Mouse (Mus musculus): Measurements from ENCODE around the gene Sult6b2.

Gene Sult6b2

DNA sequence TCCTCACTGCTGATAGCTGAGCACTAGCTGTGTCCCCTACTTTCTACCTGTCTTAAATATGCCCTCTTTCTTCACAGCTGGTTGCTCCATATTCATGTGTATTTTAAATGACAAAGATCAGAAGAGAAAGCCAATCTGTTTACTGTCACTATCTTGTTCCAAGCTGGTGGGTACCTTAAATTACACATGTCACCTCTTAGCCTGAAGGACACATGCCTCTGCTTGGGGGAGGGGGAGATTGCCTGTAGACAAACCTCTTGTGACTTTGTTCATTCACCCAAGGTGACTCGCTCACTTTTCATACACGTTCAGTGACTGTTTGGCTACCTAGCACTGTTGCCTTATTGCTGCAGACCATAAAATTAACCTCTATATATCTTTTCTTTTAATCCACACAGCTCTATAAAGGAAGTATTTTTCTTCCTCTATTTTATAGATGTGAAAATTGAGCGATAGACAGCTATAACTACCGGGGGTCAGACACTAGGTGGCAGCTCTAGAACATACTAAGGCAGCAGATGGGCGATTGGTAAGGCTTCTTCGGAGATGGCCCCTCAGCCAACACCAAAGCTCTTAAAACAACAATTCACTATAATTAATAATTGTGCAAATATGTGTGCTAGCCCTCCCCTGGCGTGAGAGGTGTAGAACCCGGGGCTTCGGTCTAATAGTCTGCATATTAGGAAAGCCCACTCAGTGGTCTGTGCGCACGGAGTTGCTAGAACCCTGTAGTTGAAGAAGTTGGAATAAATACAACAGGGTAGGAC lies 25.1 kb downstream of the Sult6b2 start:
- DNase-seq (ENCODE audit: low spot score in 2 of 2) = no peak

DNA sequence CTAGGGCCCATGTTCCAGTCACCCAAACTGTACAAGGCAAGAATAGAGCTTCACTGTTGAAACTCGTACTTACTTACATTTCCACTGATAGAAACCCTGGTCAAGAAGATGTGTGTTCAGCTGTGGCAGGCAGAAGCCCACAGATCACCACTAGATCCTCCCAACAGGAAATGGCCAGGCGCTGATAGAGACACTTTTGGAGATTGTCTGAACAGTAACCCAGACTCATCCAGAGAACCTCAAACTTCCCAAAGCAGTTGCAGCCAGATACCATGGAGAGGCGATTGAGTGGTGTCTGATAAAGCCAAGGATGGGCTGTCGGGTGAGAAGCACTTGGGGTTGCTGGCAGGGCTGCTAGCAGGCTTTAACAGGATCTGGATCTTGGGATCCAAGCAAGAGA lies 27.4 kb downstream of the Sult6b2 start:
- DNase-seq (ENCODE audit: low spot score in 2 of 2) = no peak

DNA sequence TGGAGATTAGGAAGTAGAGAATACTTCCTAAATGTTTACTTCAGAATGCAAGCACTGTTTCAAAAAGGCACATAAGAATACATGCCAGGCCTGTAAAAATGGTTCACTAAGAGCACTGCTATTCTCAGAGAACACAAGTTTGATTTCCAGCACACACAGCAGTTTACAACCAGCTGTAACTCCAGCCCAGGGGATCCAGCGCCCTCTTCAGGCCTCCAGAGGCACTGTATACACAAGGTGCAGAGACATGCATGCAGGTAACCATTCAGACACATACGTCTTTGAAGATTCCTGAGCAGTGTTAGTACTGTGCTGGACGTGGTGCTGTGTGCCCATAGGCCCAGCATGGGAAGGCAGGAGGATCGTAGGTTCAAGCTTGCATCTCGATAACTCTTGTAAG lies 30.7 kb downstream of the Sult6b2 start:
- DNase-seq (ENCODE audit: low spot score in 2 of 2) = no peak

DNA sequence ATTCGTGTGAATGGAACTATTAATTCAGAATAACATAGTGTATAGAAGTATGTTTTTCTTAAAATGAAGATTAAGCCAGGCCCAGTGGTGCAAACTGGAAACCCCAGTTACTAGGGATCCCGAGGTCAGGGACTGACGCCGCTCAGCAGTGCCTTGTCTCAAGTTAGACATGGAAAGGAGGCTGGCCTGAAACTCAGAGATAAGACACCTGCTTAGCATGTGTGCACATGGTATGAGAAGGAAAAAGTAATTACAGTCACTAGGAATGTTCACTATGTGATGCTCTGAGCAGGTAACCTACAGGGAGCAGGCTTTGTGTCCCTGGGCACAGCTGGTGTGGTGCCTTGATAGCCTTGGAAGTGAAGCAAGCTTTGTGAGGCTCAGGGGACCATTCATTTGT lies 32.7 kb downstream of the Sult6b2 start:
- no peak for DNase-seq (ENCODE audit: low spot score in 2 of 2)

DNA sequence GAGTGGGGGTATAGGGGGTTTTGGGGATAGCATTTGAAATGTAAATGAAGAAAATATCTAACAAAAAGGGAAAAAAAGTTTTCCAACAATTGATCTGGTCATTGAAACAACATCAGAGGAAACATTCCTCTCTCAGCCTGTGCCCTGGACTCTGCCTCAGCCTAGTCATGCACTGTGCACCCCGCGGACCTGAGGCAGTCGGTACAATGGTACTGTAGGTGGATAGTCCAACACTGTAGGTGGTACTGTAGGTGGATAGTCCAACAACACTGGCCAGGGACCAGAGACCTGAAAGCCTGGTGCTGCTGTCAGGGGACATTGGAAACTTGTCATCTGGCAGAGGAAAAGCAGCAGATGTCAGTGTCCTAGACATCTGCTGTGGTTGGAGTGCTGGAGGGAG lies 34.4 kb downstream of the Sult6b2 start:
- no peak for DNase-seq (ENCODE audit: low spot score in 2 of 2)

DNA sequence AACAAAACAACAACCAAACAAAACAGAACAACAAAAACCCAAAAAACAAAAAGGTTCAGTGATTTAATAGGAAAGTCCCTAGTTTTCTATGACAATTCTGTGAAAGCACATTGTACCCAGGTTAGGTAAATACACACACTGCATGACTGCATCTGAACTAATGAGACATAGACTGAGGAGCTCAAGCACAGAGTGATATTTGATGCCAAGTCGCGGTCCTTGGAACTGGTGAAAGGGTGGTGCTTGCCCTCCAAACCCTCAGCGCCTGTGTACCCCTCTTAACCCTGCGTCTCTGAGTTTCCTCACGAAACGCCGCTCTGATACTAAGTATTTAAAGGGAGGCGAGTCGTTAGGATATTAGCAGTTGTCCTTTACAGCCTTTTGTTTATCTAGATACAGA lies 37.0 kb downstream of the Sult6b2 start:
- no peak for DNase-seq (ENCODE audit: low spot score in 2 of 2)

DNA sequence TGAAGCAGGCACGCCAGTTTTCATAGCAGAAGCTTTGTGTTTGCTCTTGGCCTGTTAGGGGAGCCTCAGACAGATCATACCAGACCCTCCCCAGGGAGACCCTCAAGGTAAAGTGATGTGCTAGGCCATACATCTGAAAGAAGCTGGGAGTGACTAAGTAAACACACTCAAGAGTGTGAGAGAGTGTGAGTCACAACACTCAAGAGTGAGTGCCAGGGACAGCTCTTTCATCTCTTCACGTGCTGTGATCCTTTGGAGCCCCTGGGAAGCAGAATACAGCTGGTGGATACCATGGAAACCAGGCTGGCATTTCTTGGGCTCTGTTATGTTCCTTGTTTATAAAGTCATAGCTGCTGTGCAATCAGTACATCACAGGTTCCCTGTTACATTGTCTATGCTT lies 39.4 kb downstream of the Sult6b2 start:
- DNase-seq (ENCODE audit: low spot score in 2 of 2) = no peak

DNA sequence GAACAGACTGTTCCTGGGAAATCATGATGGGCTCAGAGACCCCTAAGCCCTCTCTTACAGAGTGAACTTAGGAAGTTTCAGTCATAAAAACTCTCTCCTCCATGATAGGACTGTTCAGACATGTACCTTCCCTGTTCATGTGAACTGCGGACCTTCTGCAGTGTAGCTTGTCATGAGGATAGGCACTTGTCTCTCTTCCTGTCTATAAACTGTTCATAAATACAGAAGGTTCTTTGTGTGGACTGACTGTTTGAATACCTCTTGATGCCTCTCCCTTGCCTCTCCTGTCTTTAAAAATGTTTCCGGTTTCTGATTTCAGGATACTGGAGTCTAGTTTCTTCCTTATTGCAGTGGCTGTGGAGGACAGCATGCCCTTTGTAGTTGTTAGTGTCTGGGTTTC lies 44.7 kb downstream of the Sult6b2 start:
- no peak for DNase-seq (ENCODE audit: low spot score in 2 of 2)

DNA sequence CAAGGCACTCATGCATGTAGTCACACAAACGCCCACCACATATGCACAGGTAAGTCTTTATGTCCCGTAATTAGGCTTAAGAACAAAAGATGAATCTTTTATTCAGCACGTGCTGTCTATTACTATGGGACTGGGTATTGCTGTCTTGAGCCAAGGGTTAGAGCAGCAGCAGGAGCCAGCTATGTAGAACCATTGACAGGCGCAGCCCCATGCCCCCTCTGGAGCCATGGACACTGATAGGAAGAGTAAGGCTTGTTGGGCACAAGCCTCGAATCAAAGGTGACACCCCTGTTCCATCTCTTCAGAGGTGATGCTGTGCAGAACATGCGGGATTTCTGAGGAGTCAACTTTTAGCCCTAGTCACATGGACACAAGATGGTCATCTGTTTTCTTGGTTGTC lies 45.7 kb downstream of the Sult6b2 start:
- DNase-seq (ENCODE audit: low spot score in 2 of 2) = peak in 1 of 2 experiments; percentile 61

DNA sequence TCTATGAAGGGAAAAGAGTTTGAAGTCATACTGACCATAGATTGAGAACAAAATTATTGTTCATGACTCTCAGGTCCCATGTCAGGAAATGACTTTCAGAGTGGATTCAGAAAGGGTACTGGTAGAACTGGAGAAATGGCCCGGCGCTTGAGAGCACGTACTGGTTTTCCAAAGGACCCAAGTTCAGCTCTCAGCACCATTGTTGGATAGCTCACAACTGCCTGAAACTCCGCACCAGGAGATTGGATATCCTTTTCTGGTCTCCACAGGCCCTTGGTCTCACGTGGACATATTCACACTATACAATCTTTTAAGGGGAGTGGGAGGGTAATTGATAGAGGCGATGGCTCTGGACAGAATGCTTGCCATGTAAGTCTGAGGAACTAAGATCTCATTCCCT lies 46.3 kb downstream of the Sult6b2 start:
- peak in 1 of 2 experiments; percentile 64 for DNase-seq (ENCODE audit: low spot score in 2 of 2)

DNA sequence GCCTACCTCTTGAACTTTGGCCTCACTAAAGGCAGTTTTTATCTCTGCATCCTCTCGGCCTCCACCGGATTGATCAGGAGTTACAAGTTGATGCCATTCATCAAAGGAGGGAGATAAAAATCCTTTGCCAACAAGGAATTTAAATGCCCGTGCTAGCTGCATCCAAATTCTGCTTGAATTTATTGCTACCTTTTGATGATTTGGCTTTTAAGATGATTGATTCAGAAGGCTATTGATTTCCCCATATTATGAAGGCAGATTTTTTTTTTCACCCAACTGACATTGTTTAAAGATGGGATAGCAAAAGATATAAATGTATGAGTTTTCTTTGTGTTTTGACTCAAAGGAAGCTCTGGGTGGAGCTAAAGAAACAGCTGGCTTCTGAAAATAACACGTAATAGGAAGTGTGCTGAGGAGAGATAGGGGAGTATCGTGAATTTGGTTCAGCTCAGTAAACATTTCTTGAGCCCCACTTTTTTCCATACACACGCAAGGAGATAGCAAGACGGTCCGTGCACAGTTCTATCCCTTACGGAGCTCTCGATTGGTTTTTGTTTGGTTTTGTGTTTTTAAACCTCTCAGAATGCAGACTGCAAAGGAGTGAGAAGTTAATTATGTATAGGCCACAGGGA lies 46.9 kb downstream of the Sult6b2 start:
- DNase-seq (ENCODE audit: low spot score in 2 of 2) = peak; percentile 42 to 64

DNA sequence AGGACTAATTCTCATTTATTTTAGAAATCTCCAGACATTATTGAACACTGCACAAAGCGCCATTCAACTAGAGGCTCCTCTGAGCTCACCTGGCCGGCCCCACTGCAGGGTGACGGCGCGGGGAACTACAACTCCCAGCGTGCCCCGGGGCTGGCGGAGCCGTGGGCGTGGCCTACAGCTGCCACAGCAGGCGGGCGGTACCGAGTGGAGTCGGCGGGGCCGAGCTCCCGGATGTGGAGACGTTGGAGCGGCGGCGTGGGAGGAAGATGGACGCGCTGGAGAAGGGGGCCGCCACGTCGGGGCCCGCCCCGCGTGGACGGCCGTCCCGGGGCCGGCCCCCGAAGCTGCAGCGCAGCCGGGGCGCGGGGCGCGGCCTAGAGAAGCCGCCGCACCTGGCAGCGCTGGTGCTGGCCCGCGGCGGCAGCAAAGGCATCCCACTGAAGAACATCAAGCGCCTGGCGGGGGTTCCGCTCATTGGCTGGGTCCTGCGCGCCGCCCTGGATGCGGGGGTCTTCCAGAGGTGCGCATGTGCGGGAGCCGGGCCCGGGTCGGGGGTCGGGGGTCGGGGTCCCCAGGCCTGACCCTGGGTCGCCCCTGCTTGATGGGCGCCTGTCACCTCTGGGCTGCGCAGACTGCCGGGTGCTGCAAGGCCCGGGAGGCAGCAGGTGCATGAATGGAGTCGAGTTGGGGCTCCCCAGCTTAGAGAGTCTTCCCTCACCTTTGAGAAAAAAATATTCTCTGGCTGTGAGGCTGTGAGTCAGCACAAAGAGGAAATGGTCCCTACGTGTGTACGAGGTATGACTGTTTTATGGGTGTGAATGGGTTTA lies 47.6 kb downstream of the Sult6b2 start, which contains the start of gene Cmas:
Cmas (plus strand) TSS at position 180 of the 827 bp plus-strand sequence.
- DNase-seq (ENCODE audit: low spot score in 2 of 2) = peak; percentile 90 to 96

DNA sequence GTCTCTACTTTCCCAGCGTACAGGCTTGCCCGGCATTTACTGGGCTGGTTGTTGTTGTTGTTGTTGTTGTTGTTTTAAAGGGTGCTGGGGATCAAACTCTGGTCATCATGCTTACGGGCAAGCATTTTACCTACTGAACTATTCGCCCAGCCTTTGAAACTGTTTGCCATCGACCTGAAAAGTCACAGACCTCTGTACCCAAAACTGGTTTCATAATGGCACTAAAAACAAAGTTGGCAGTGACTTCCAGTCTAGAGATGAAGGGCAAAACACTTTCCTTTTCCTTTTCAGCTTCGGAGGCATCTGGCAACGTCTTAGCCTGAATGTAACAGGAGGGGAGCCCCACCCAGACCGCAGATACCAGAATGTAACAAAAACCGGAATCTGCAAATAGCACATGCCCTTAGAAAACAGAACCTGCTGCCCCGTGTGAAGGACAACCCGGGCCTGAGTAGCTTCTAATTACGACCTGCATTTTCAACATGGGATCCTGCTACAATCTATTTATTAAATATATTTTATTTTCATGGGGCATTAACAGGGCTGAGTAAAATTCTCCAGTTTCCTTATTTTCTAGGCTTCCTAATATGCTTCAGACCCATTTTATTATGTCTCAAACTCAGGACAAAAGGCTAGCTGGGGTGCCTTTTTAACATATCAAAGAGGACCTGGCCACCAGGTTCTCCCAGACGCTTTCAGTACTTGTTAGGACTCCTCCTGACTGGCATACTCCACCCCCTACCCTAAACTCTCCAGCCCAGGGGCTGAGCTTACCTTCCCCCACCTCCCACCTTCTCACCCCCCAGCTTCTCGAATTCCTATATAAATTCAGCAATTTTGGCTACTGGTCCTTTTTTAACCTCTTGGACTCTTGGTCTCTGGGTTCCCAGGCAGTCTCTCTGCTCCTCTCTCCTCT lies 51.7 kb downstream of the Sult6b2 start:
- peak; percentile 42 to 64 for DNase-seq (ENCODE audit: low spot score in 2 of 2)

DNA sequence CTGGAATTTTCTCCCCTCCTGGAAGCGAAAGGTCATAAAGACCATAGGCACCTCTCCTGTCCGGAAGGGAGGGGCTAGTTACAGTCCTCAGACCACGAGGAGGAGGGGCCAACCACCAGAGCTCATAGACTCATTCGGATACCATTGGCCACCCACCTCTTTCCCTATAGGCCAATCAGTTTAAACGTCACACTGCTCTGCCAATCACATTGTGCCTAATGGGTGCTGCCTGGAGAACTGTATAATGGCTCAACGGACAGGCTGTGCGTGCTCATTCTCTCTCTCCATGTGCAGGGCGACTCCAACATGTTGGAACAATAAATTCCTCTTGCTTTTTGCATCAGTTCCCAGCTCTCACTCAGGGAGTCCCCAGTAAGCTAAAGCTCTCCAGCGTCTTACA lies 52.9 kb downstream of the Sult6b2 start:
- DNase-seq (ENCODE audit: low spot score in 2 of 2) = no peak

DNA sequence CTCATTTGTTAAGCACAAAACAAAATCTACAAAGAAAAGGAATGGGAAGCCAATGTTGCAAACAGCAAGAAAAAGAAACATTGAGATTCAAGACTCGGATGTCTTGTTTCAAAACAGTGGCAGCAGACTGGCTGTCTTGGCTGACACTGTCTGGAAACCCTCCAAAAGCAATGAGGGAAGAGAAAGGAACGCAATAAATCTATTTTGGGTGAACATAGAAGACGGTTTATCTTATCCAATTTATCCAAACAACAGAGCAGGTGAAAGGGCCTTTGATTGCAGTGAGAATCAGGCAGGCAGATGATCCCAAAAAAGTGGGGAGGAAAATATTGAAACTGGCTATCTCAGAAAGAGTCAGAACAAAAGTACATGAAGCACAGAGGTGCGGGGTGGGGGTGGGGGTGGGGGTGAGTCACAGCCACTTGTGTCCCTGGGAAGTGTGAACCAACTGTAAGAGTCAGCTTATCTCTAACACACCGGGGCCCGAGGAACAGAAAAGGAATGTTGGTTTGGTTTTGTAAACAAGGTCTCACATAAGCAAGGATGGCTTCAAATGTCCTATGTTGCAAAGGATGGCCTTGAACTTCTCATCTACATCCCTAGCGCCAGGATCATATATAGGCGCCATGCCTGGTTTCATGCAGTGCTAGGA lies 56.1 kb downstream of the Sult6b2 start:
- no peak for DNase-seq (ENCODE audit: low spot score in 2 of 2)

DNA sequence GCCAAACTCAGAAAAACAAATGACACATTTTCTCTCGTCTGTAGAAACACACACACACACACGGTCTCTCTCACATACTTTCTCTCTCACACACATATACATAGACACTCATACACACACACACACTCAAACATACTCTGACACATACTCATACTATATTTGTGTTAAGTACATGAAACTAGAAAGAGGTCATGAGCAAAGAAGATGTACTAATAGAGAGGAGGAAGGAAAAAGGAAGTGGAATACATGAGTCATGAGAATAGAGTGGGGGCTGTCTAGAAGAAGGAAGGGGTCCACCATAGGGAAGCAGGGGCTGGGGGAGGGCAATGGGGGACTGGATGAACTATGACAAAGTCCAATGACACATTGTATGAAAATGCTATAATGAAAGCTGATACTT lies 57.1 kb downstream of the Sult6b2 start:
- DNase-seq (ENCODE audit: low spot score in 2 of 2) = no peak

DNA sequence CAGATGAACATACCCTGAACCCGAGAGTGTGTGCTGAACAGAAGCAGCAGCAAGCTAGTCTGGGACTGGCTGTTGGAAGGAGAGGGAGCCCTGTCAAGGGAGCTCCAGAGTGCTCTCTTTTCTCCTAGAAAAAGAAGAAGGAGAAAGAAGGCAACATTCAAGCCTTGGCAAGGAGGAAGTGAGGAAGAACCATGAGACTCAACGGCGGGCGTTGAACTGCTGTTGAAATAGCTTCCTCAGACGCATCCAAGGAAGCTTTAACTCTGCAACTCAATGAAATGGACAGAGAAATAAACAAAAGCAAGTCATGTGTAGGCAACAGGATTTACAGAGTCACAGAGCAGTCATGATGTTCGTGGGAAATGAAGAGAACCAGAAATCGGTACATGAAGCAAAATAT lies 57.5 kb downstream of the Sult6b2 start:
- no peak for DNase-seq (ENCODE audit: low spot score in 2 of 2)

DNA sequence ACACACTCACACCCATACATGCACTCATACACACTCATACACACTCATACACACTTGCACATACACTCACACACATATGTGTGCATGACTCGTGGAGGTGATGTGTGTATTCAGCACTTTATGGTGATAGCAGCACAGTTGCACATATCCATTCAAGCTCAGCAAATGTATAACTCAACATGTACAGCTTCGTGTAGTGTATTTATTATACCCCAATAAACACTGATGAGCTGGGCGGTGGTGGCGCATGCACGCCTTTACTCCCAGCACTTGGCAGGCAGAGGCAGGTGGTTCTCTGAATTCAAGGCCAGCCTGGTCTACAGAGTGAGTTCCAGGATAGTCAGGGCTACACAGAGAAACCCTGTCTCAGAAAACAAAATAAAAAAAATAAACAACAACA lies 58.8 kb downstream of the Sult6b2 start:
- no peak for DNase-seq (ENCODE audit: low spot score in 2 of 2)

DNA sequence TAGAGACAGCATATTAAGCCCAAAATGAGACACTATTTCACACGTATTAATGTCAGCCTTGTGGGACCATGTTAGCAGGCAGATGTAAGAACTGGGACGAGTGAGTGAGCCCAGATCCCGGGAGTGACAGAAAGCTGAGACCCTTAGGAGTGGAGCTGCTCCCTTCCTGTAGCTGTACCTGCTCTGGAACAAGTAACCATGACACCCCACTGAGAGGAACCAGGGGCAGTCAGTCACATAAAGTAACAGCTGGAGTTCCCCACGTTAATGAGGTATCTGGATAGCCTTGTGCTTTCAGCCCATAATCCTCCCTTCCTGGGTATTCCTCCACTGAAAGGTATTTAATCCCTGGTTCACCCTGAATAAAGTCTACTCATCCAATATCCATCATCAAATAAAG lies 61.1 kb downstream of the Sult6b2 start:
- no peak for DNase-seq (ENCODE audit: low spot score in 2 of 2)

DNA sequence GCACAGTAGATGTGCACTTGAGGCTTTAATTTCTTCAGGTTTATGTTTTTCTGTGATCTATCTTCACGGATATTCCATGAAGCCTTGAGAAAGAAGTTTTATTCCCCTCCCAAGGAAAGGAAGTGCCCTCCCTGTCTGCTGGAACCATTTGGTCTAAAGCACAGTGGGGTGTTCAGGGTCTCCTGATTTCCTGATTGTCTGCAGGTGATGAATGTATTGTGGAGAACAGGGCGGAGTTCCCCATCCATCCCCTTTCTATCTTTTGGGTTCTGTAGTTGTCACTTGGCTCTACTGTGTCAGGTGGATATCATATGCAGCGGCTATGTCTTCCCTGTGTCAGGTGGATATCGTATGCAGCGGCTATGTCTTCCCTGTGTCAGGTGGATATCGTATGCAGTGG lies 62.5 kb downstream of the Sult6b2 start:
- DNase-seq (ENCODE audit: low spot score in 2 of 2) = no peak

DNA sequence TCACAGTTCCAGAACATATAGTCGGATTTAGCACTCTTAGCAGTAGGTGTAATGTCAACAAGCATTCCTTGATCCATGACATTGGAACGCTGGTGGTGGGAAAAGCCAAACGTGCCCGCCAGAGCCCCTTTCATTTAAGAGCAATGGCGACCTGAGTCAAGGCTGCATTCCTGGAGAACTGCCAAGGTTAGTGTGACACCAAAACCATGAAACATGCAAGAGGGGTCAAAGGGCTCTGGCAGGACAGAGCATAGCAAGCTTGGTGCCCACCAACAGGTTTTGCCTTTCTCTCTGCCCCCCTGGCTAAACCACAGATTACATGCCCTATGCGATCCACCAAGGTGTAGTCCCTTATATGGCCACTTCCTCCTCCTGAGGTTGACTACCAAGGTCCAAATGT lies 65.7 kb downstream of the Sult6b2 start:
- no peak for DNase-seq (ENCODE audit: low spot score in 2 of 2)
